Mouse (Mus musculus) ovary, postnatal 14 days (tissue): ENCODE measurements around the gene Tex14.
"Not testable (repeated sequence)": the region's sequence is repeated elsewhere in the genome, so short reads cannot be mapped to it uniquely, and the experiment has no call there.

ENCODE experiments used
- DNase-seq: peaks from one replicate; pipeline ENCODE4 v3.0.0; 2022; ENCODE audit warnings: low spot score

Tex14 gene

DNA sequence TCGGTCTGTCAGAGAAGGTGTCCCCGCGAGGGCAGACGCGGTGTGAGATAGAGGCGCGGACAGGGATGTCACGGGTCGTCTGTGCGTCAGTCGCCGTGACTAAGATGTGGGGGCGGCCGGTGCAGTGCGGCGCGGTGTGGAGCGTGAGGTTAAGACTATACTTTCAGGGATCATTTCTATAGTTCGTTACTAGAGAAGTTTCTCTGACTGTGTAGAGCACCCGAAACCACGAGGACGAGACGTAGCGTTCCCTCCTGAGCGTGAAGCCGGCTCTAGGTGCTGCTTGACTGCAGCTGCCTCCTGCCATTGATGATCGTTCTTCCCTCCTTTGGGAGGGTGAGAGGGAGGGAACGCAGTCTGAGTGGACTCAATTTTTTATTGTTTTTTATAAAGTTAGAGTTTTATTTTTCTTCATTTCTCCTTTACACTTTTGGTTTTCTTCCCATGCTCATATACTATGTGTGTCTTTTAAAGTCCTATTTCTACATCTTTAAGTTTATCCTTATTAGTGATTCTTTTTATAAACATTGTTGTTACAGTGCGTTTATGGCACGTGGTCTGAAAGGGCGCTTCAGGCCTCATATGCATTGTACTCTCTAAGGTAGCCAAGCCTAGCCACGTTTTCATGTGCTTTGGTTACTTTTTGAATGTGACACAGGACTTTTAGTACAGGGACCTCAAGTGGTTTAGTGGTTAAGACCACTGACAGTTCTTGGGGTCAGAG lies 43.8 kb downstream of the Tex14 start:
- DNase-seq = not testable (repeated sequence)

DNA sequence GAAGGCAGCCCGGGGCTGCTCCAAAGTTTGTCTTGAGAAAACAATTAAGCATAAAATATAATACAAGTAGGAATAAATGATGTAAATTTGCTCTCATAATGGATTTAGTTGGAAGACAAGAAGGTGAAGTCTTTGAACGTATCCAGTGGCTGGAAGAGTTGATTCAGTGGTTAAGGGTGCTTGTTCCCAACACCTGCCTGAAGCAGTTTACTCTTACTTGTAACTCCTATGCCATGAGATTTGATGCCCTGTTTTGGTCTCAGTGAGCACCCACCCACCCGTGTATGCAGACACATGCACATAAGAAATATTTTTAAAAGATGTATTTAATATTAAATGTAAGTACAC lies 44.3 kb downstream of the Tex14 start:
- no peak for DNase-seq

DNA sequence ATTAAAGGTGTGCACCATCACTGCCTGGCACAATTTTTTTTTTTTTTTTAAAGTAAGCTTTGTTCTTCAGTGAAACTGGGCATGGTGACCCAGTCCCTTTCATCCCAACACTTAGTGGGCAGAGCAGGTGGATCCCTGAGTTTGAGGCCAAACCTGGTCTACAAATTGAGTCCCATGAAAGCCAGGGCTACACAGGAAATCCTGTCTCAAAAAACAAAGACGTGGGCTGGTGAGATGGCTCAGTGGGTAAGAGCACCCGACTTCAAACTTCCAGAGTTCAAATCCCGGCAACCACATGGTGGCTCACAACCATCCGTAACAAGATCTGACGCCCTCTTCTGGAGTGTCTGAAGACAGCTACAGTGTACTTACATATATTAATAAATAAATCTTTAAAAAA lies 45.0 kb downstream of the Tex14 start:
- DNase-seq = not testable (repeated sequence)

DNA sequence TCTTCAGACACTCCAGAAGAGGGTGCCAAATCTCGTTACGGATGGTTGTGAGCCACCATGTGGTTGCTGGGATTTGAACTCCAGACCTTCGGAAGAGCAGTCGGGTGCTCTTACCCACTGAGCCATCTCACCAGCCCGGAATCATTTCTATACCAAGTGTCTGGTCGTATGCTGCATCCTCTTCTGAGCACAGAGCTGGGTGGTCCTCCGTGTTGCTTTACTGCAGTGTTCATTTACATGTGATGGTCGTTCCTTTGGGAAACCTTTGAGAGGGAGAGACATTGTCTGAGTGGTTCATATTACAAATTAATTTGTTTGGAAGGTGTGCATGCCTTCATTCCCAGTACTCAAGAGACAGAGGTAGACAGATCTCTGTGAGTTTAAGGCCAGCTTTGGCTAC lies 47.9 kb downstream of the Tex14 start:
- not testable (repeated sequence) for DNase-seq

DNA sequence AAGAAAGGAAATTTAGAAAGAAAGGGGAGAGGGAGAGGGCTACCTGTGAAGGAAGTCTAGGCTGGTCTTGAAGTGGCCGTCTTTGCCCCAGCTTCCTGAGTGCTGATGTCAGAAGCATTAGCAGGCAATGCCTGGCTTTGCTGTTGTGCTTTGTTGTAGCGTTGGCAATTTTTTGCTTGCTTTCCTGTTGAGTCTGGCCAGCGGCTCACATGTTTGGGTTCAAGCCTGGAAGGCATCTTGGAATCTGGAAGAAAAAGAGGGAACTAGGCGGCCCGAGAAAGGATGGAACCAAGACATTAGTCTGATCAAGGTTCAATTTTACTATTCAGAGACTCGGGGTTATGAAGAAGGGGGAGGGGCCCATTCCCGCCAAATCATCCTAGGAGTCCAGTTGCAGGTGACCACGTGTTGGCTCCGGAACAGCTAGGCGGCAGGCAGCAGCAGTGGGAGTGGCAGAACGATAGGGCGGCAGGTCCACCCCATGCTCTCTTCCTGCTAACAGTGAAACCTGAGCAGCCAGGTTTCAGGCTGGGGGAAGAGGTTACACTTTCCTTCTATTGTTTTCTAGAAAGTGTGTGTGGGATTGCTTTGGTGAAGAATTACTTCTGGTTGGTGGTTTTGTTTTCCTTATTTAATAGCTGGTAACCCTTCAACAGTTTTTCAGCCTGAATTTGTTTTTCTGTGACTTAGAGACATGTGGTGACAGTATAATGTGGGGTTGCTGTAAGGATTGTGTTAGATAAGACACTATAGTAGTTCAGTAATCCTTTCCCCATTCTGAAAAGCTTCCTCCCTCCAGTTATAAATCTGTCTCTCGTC lies 48.6 kb downstream of the Tex14 start:
- no peak for DNase-seq

DNA sequence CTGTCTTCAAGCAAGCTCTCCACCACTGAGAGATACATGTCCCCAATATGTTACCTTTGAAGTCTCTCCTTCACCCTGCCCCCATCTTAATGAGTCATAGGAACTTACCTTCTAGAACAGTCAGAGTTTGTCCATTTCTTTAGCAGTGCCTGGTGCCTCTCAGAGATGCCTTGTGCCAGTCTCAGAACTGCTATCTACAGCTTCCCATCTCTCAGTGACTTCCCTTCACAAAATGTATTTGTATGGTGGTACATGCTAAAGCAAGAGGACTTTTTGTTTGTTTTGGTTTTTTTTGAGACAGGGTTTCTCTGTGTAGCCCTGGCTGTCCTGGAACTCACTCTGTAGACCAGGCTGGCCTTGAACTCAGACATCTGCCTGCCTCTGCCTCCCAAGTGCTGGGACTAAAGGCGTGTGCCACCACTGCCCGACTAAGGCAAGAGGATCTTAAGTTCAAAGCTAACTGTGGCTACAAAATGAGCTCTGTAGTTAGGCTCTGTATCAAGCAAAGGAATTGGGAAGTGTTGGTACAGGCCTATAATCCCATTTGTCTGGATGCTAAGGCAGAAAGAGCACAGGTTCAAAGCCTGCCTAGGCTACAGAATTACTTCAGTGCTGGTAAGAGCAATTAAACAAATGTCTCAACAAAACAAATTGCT lies 49.3 kb downstream of the Tex14 start:
- DNase-seq = no peak

DNA sequence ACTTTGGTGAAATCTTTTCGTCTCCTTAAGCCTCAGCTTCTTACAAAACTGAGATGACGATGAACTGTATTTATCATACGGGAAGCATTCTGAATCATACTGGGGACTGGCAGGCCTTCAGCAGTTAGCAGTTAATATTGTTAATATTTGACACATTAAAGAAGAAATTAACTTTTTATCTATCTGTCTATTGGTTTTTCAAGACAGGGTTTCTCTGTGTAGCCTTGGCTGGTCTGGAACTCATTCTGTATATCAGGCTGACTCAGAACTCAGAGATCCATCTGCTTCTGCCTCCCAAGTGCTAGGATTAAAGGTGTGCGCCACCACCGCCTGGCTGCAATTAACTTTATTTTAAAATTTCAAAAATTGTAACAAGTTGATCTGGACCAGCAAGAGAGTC lies 50.7 kb downstream of the Tex14 start:
- no peak for DNase-seq

DNA sequence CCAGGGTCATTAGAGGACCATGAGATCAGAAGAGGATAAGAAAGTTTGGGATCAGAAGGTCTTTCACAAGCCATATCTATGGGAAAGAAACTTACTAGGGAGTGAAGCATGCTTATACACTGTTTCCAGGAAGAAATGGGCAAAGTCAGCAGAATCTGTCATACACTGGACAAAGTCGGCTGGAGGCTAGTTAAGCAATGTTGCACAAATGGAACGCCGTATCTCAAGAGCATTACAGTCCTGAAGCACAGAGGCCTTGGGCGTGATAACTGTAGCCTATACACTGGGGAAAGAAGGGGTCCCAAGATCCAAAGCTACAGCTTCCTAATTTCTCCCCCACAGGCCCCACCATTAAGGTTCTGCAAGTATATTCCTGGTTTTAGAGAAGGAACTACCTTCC lies 51.1 kb downstream of the Tex14 start:
- DNase-seq = no peak

DNA sequence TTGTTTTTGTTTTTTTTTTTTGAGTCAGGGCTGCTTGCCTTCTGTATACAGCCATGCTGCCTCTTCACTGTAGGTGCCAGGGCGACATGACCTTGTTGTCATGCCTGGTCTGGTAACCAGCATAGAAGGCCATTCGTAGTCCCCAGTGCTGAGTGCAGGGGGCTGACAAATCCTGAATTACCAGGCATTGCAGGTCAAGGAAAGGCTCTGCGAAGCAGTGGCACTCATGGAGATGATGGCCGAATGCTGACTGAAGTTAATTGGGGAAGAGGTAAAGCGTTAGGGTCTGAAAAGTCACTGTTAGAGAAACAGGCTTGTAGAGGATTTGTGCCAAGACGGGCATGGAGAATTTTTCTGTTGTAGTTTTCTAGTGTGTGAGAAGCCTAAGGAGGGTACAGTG lies 55.7 kb downstream of the Tex14 start:
- no peak for DNase-seq

DNA sequence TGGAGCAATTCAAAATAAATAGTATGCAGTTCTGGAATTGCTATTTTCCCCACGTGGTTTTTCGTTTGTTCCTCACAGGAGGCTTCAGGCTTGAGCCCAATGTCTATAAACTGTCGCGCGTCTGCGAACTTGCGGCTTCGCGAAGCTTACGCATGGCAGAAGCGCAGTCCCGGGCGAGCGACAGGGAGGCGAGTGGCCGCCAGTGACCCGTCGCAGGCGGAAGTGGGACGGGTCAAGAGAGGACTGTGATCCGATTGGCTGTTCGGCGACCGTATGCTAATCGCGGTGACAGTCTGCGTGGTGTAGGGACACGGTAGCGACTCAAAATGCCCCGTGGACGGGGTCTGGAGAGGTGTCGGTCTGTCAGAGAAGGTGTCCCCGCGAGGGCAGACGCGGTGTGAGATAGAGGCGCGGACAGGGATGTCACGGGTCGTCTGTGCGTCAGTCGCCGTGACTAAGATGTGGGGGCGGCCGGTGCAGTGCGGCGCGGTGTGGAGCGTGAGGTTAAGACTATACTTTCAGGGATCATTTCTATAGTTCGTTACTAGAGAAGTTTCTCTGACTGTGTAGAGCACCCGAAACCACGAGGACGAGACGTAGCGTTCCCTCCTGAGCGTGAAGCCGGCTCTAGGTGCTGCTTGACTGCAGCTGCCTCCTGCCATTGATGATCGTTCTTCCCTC lies 57.1 kb downstream of the Tex14 start:
- peak; percentile 58 for DNase-seq

DNA sequence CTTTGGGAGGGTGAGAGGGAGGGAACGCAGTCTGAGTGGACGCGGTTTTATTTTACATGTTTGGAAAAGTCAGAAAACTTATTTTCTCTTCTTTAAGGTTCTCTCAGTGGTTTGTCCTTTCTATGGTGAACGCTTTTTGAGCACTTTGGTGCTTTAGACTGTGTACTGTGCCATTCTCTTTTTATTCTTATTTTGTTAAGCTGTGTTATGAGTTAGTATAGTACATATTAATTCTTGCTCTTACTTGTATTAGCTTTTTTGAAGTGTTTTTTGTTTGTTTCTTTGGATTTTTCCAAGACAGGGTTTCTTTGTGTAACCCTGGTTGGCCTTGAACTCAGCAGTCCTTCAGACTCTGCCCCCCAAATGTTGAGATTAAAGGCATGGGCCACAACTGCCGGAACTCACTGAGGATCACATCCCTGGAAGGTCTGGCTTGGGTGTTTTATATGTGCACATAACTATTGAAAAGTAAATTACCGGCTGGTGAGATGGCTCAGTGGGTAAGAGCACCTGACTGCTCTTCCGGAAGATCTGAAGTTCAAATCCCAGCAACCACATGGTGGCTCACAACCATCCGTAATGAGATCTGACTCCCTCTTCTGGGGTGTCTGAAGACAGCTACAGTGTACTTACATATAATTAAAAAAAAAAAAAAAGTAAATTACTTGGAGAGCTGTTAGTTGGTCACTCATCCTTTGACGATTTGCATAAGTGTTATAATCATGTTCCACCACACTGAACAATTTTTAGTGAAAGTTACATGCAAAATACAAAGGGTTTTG lies 57.8 kb downstream of the Tex14 start:
- no peak for DNase-seq

DNA sequence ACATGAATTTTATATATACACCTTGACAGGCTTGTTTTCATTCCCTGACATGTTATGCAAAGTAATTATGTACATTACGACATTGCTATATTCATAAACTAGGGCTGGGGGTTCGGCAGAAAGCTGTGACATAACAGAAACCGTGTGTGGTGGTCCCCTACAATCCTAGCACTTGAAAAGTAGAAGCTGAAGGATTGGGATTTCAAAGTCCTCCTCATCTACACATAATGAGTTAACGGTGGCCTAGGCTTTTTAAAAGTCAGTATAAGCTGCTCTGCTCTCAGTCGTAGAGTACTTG lies 58.3 kb downstream of the Tex14 start:
- DNase-seq = no peak

DNA sequence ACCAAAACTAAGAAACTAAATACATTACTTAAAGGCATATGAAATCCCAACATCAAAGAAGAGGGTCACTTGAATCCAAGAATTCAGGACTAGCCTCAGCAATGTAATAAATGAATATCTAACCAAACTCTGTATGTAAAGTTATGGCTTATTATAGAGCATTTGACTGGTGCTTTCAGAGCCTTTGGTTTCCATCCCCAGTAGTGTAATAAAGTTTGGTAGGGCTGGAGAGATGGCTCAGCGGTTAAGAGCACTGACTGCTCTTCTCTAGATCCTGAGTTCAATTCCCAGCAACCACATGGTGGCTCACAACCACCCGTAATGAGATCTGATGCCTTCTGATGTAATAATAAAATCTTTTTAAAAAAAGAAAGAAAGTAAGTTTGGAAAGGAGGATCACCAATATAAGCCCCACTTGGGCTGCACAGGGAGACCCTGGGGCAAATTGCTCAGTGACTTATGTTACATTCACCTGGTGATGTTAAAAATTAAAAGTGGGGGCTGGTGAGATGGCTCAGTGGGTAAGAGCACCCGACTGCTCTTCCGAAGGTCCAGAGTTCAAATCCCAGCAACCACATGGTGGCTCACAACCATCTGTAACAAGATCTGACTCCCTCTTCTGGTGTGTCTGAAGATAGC lies 59.0 kb downstream of the Tex14 start:
- DNase-seq = not testable (repeated sequence)

DNA sequence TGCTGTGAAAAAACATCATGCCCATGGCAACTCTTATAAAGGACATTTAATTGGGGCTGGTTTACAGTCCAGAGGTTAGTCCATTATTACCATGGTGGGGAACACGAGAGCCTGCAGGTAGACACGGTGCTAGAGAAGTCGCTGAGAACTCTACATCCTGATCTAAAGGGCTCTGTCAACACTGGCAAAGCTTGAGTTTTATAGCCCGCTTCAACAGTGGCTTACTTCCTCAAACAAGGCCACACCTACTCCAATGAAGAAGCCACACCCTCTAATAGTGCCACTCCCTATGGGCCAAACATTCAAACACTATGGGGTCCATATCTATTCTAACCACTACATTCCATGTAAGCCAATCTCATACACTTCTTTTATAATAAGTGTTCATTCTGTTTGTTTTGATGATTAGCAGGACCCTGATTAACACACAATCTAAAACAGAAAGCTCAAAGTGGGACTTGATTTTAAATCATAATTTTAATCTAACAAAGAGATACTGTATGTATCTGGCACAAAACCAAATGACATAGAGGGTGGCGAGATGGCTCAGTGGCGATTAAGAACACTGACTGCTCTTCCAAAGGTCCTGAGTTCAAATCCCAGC lies 61.2 kb downstream of the Tex14 start:
- no peak for DNase-seq

DNA sequence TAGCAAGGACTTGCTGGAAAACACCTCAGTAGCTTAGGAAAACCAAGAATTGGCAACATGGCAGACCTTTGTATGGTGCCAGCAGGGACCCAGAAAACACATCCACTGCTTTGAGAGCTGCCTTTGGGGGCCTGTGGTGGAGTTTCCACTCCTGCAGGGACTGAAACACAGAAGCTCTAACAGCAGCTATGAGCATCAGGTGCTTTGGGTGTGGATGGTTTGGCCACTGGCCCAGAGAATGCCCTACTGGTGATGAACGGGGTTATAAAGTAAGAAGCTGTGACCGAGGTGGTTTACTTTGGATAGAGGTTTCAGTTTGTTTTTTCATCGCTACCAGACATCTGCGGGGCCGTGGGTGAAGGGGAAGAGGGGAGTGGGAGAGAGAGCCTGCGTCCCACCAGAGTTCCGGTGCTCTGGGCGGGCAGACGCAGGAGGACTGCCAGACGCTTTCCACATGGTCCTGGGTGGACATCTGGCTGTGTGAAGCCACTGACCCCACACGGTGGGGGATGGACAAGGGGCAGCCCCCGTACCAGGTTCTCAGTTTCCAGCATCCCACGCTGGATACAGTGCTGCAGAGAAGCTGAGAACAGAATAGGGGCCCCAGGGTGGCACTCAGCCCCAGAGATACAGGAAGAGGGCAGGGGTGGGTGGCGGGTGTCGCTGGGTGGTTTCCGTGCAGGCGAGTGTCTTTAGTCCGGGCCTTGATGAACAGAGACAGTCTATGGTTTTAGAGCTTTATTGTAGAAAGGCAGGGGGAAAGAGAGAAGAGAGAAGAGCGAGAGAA lies 62.8 kb downstream of the Tex14 start:
- DNase-seq = no peak

DNA sequence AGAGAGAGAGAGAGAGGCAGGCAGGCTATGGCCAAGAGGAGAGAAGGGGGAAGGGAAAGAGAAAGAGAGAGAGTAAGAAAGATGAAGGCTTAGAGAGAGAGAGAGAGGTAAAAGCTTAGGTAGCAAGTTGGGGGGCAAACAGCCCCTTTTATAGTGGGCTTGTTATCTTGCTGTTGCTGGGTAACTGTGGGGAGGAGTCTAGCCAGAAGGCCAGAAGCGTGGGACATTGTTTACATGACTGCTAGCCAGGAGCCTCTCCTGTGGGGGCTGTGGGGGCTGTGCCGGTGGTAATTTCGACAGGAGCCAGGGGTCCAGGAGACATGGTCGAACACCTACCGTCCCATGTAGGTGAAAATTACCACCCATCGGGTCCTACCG lies 63.4 kb downstream of the Tex14 start:
- DNase-seq = no peak

DNA sequence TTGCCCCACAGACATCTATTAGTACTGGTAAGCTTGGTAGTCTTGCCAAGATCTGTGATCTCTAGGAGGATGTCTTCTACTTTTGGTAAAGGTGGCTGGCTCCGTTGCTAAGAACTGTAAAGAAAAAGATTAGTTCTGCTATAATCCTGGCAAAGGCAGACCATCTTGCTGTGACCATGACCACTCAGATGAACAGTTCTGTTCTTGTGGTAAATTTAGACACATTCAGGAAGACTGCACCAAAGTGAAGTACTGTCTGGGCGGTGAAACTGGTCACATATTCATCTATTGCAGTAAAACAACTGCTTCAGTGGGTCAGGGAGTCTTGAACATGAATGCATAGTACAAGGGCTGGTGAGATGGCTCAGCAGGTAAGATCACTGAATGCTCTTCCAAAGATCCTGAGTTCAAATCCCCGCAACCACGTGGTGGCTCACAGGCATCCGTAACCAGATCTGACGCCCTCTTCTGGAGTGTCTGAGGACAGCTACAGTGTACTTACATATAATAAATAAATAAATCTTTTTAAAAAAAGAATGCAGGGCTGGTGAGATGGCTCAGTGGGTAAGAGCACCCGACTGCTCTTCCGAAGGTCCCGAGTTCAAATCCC lies 63.9 kb downstream of the Tex14 start:
- no peak for DNase-seq

DNA sequence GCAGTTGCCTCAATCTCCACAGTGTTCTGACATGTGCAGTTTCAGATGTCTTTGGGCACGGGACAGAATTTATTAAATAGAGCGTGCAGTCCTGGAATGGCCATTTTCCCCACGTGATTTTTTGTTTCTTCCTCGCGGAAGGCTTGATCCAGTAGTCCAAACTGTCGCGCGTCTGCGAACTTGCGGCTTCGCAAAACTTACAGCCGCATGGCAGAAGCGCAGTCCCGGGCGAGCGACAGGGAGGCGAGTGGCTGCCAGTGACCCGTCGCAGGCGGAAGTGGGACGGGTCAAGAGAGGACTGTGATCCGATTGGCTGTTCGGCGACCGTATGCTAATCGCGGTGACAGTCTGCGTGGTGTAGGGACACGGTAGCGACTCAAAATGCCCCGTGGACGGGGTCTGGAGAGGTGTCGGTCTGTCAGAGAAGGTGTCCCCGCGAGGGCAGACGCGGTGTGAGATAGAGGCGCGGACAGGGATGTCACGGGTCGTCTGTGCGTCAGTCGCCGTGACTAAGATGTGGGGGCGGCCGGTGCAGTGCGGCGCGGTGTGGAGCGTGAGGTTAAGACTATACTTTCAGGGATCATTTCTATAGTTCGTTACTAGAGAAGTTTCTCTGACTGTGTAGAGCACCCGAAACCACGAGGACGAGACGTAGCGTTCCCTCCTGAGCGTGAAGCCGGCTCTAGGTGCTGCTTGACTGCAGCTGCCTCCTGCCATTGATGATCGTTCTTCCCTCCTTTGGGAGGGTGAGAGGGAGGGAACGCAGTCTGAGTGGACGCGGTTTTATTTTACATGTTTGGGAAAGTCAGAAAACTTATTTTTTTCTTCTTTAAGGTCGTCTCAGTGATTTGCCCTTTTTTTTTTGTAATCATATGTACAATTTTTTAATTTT lies 66.2 kb downstream of the Tex14 start:
- peak; percentile 42 for DNase-seq

DNA sequence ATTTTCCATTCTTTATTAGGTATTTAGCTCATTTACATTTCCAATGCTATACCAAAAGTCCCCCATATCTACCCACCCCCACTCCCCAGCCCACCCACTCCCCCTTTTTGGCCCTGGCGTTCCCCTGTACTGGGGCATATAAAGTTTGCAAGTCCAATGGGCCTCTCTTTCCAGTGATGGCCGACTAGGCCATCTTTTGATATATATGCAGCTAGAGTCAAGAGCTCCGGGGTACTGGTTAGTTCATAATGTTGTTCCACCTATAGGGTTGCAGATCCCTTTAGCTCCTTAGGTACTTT lies 66.8 kb downstream of the Tex14 start:
- not testable (repeated sequence) for DNase-seq
